Mouse (Mus musculus) macrophage (primary cell): ENCODE measurements at regions not wholly inside any gene's neighbourhood (a gene's known extent, or its start where the extent isn't known, plus 50 kb on each side); places are given as distances from the start of the nearest gene placed in this dataset.

Source experiments
- H3K27ac ChIP-seq: fragments of 350-480 bp; formaldehyde crosslinking; 2 replicates; pipeline ENCODE4 v1.9.0; 2021
- H3K36me3 ChIP-seq: fragments of 350-480 bp; formaldehyde crosslinking; 2 replicates; pipeline ENCODE4 v1.9.0; 2021; ENCODE audit errors: inconsistent target
- H3K4me3 ChIP-seq: fragments of 350-480 bp; formaldehyde crosslinking; 2 replicates; pipeline ENCODE4 v1.9.0; 2021; ENCODE audit errors: inconsistent target
- H3K79me2 ChIP-seq: fragments of 350-480 bp; formaldehyde crosslinking; 2 replicates; pipeline ENCODE4 v1.9.0; 2021; ENCODE audit errors: inconsistent target
- WGBS: methylation state at CpG from one replicate; pipeline ENCODE4 v1.1.7; 2026; ENCODE audit warnings: inconsistent platforms; ENCODE audit not compliant: missing documents; 5-methylcytosine and 5-hydroxymethylcytosine counted together

- H3K79me2 ChIP-seq, result no peaks in the 10 kb centered on the region
- WGBS, result 91% methylated on average over 11 of the region's 11 CpGs
- H3K4me3 ChIP-seq, result no peak overlapping the region
- H3K27ac ChIP-seq, result no peak overlapping the region
- H3K36me3 ChIP-seq, result no peaks in the 10 kb centered on the region
Measured at GRCm38 (mm10) chr13:102218486-102218885, 450.5 kb upstream of the Pik3r1 start.

- 93% methylated on average over 7 of the region's 7 CpGs for WGBS
- Histone ChIP-seq H3K27ac (no peak overlapping the region), H3K36me3 (no peaks in the 10 kb centered on the region), H3K79me2 (no peaks in the 10 kb centered on the region), H3K4me3 (no peak overlapping the region)
Measured at GRCm38 (mm10) chr13:102231048-102231447, 462.3 kb upstream of the Cd180 start.

- 95% methylated on average over 4 of the region's 4 CpGs for WGBS
- no peaks in the 10 kb centered on the region for H3K36me3 ChIP-seq
- no peaks in the 10 kb centered on the region for H3K79me2 ChIP-seq
- H3K27ac ChIP-seq, result no peak overlapping the region
- H3K4me3 ChIP-seq, result no peak overlapping the region
Measured at GRCm38 (mm10) chr13:102232291-102232936, 460.9 kb upstream of the Cd180 start.

GRCm38 (mm10) chr13:102250884-102251283 lies 442.5 kb upstream of the Cd180 start:
- H3K79me2 ChIP-seq, result no peaks in the 10 kb centered on the region
- 92% methylated on average over 2 of the region's 2 CpGs for WGBS
- H3K4me3 ChIP-seq, result no peak overlapping the region
- no peak overlapping the region for H3K27ac ChIP-seq
- H3K36me3 ChIP-seq, result no peaks in the 10 kb centered on the region

- Histone ChIP-seq H3K79me2 (no peaks in the 10 kb centered on the region), H3K27ac (no peak overlapping the region), H3K36me3 (no peaks in the 10 kb centered on the region), H3K4me3 (no peak overlapping the region)
- WGBS, result 91% methylated on average over 5 of the region's 5 CpGs
Measured at GRCm38 (mm10) chr13:102251709-102252108, 441.6 kb upstream of the Cd180 start.

- Histone ChIP-seq H3K27ac (no peak overlapping the region), H3K4me3 (no peak overlapping the region), H3K79me2 (no peaks in the 10 kb centered on the region), H3K36me3 (no peaks in the 10 kb centered on the region)
- WGBS, result 71% methylated on average over 7 of the region's 7 CpGs
Measured at GRCm38 (mm10) chr13:102255401-102256371, 437.7 kb upstream of the Cd180 start.

- no peaks in the 10 kb centered on the region for H3K79me2 ChIP-seq
- WGBS, result 94% methylated on average over 8 of the region's 8 CpGs
- H3K36me3 ChIP-seq, result no peaks in the 10 kb centered on the region
- H3K4me3 ChIP-seq, result no peak overlapping the region
- no peak overlapping the region for H3K27ac ChIP-seq
Measured at GRCm38 (mm10) chr13:102258207-102258606, 435.2 kb upstream of the Cd180 start.

- no peak overlapping the region for H3K4me3 ChIP-seq
- no peaks in the 10 kb centered on the region for H3K79me2 ChIP-seq
- 100% methylated on average over 3 of the region's 3 CpGs for WGBS
- H3K36me3 ChIP-seq, result no peaks in the 10 kb centered on the region
- H3K27ac ChIP-seq, result no peak overlapping the region
Measured at GRCm38 (mm10) chr13:102273818-102274217, 419.5 kb upstream of the Cd180 start.

- 95% methylated on average over 2 of the region's 2 CpGs for WGBS
- Histone ChIP-seq H3K79me2 (no peaks in the 10 kb centered on the region), H3K27ac (no peak overlapping the region), H3K36me3 (no peaks in the 10 kb centered on the region), H3K4me3 (no peak overlapping the region)
Measured at GRCm38 (mm10) chr13:102275296-102275695, 418.1 kb upstream of the Cd180 start.

GRCm38 (mm10) chr13:102276885-102277284 lies 416.5 kb upstream of the Cd180 start:
- no peak overlapping the region for H3K27ac ChIP-seq
- H3K36me3 ChIP-seq, result no peaks in the 10 kb centered on the region
- H3K4me3 ChIP-seq, result no peak overlapping the region
- no peaks in the 10 kb centered on the region for H3K79me2 ChIP-seq

- WGBS, result 97% methylated on average over 3 of the region's 3 CpGs
- Histone ChIP-seq H3K79me2 (no peaks in the 10 kb centered on the region), H3K4me3 (no peak overlapping the region), H3K36me3 (no peaks in the 10 kb centered on the region), H3K27ac (no peak overlapping the region)
Measured at GRCm38 (mm10) chr13:102280198-102280597, 413.2 kb upstream of the Cd180 start.

- Histone ChIP-seq H3K4me3 (no peak overlapping the region), H3K79me2 (no peaks in the 10 kb centered on the region), H3K27ac (no peak overlapping the region), H3K36me3 (no peaks in the 10 kb centered on the region)
- WGBS, result 86% methylated on average over 2 of the region's 2 CpGs
Measured at GRCm38 (mm10) chr13:102294451-102294850, 398.9 kb upstream of the Cd180 start.

GRCm38 (mm10) chr13:102295079-102295478 lies 398.3 kb upstream of the Cd180 start:
- WGBS, result 90% methylated on average over 11 of the region's 11 CpGs
- no peaks in the 10 kb centered on the region for H3K79me2 ChIP-seq
- H3K4me3 ChIP-seq, result no peak overlapping the region
- no peaks in the 10 kb centered on the region for H3K36me3 ChIP-seq
- no peak overlapping the region for H3K27ac ChIP-seq

- H3K79me2 ChIP-seq, result no peaks in the 10 kb centered on the region
- 91% methylated on average over 2 of the region's 2 CpGs for whole genome bisulfite sequencing
- no peak overlapping the region for H3K27ac ChIP-seq
- H3K4me3 ChIP-seq, result no peak overlapping the region
- no peaks in the 10 kb centered on the region for H3K36me3 ChIP-seq
Measured at GRCm38 (mm10) chr13:102307983-102308382, 385.4 kb upstream of the Cd180 start.

- WGBS, result 24% methylated on average over 3 of the region's 3 CpGs
- Histone ChIP-seq H3K4me3 (no peak overlapping the region), H3K79me2 (no peaks in the 10 kb centered on the region), H3K27ac (no peak overlapping the region), H3K36me3 (no peaks in the 10 kb centered on the region)
Measured at GRCm38 (mm10) chr13:102312096-102312495, 381.3 kb upstream of the Cd180 start.
